Mouse (Mus musculus): ENCODE data around the gene Gngt2.

DNA sequence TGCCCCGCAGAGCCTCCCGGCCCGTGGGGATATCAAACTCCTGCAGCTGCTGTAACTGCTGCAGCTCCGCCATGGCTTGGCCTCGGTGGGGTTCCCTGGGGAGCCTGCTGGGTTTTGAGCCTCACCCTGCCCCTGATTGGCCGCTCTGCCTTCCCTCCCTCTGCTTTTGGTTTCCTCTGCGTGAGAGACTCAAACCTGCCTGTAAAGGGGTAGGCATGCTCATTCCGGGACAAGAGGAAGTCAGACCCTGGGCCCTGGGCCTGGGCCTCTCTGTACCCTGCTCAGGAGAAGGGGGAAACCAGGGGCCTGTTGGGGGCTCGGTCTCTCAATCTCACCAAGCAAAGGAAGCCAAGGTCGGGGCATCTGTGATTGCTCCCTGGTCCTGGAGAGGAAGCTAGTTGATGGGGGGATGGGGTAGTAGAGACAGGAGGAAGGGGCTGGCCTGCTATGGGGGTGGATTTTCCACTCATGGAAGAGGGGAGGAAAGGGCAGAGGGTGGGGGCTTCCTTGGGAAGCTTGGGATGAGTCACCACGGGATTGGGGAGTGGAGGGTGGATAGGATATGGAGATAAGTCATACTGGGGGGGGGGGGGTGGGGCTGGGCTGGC, 5.2 kb downstream of the Gngt2 start, which contains the start of gene Abi3:
- TF ChIP-seq CTCF (IDR thresholded peaks at IDR 0.05; ENCODE audit: control insufficient read depth, insufficient read depth, insufficient read length) (no peak), MAX (IDR thresholded peaks at IDR 0.05) (no peak), USF1 (IDR thresholded peaks at IDR 0.05; ENCODE audit: low read depth) (no peak), MYOD1 (IDR thresholded peaks at IDR 0.05; ENCODE audit: control insufficient read depth, insufficient read length, low read depth) (no peak)

Data from C2C12 (cell line).